Comparison of ENCODE assay signal across 11 mouse cellular contexts in the genomic region with DNA sequence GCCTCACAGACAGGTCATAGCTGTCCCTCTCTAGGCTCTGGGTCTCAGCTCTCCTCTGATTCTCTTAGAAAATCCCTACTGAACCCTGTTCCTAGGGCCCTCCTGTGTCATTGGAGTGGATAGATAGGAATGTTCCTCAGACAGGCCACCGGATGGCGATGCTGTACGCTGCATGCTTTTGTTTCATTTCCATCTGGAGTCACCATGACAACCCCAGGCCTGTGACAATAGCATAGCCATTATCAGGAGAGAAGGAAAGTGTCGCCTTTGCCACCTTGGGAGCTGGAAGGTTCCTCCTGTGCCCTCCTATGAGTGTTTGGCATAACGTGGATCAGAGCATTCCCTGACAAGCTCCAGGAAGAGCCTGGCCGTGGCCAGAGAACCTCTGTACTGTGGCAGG.
DNase-seq lines count a peak whose midpoint lies in the region; ATAC-seq and TF ChIP-seq lines count a peak whose summit lies in the region.
"Had no signal": no experiment of that assay in that cellular context is flagged by ENCODE, and none has a peak within 500 bp of the region (broad histone marks: within the 10 kb centered on the region; RNA-seq: fewer than 3 reads in every experiment).

No protein-coding gene starts in this region.

- ATAC-seq in forebrain, embryonic 15.5 days (replicated peaks): no peak

- TF ChIP-seq POLR2A in bone marrow macrophage, adult 2 months (IDR thresholded peaks at IDR 0.05; ENCODE audit: borderline replicate concordance, low read depth, low read length): no peak

- 69% methylated on average over 6 of the region's 6 CpGs for WGBS in forebrain, embryonic 15.5 days

- H3K36me3 ChIP-seq in forebrain, embryonic 15.5 days: no peaks in the 10 kb centered on the region

- H3K9me3 ChIP-seq in forebrain, embryonic 15.5 days: no peaks in the 10 kb centered on the region

- H3K9ac ChIP-seq in forebrain, embryonic 15.5 days (replicated peaks): no peak overlapping the region

- H3K27ac ChIP-seq in layer of hippocampus, adult 2 months: peak overlapping the region; percentile 29; the same call in 1 of the 2 replicates
- no peak overlapping the region for H3K27ac ChIP-seq in bone marrow macrophage, adult 2 months (ENCODE audit: insufficient read depth, low read depth, low read length)
- no peak overlapping the region for H3K27ac ChIP-seq in forebrain, embryonic 15.5 days (replicated peaks)

- H3K4me3 ChIP-seq in layer of hippocampus, adult 2 months: no peak overlapping the region
- H3K4me3 ChIP-seq in bone marrow macrophage, adult 2 months (ENCODE audit: insufficient read depth, low read length): no peak overlapping the region
- no peak overlapping the region for H3K4me3 ChIP-seq in forebrain, embryonic 15.5 days

- no peak overlapping the region for H3K4me2 ChIP-seq in forebrain, embryonic 15.5 days (replicated peaks)

- TF ChIP-seq CTCF in layer of hippocampus, adult 2 months (conservative IDR thresholded peaks at IDR 0.05): peak; percentile 65
- 0 out of 2 replicates have a peak, but pooled peaks have one; percentile 8 for TF ChIP-seq CTCF in bone marrow macrophage, adult 2 months (IDR thresholded peaks at IDR 0.05; ENCODE audit: low read depth, low read length)

- DNase-seq in cerebellum, postnatal 10 days: peak; percentile 66 to 72
- no peak for DNase-seq in cerebellum, adult 8-10 months
- DNase-seq in layer of hippocampus, adult 2 months (ENCODE audit: low spot score in 2 of 2): no peak
- DNase-seq in layer of hippocampus, postnatal 36 days: no peak
- DNase-seq in 416B (ENCODE audit: low read depth): peak; percentile 17
- DNase-seq in testis, postnatal 14 days (ENCODE audit: low spot score): no peak
- DNase-seq: cerebellum, adult 11 months; lung, adult 2 months; thymus, postnatal 14 days had no signal

- H3K27me3 ChIP-seq in forebrain, embryonic 15.5 days: no peaks in the 10 kb centered on the region

- no peaks in the 10 kb centered on the region for H3K4me1 ChIP-seq in bone marrow macrophage, adult 2 months (ENCODE audit: control insufficient read depth, insufficient read depth, low read length)
- 0 out of 2 replicates have a peak, but pooled peaks cover 2% of the 10 kb centered on the region for H3K4me1 ChIP-seq in forebrain, embryonic 15.5 days

Comparison
In these comparisons a context has a peak if more than half of its experiments do, and no peak if none do; other contexts are left out.
1. DNase-seq: peak in cerebellum, postnatal 10 days (2 of 2) and 416B (single experiment); none in cerebellum, adult 8-10 months (single experiment), layer of hippocampus, adult 2 months (0 of 2), layer of hippocampus, postnatal 36 days (0 of 2) and testis, postnatal 14 days (single experiment).